ENCODE assay signal across 7 mouse cellular contexts in the genomic region with DNA sequence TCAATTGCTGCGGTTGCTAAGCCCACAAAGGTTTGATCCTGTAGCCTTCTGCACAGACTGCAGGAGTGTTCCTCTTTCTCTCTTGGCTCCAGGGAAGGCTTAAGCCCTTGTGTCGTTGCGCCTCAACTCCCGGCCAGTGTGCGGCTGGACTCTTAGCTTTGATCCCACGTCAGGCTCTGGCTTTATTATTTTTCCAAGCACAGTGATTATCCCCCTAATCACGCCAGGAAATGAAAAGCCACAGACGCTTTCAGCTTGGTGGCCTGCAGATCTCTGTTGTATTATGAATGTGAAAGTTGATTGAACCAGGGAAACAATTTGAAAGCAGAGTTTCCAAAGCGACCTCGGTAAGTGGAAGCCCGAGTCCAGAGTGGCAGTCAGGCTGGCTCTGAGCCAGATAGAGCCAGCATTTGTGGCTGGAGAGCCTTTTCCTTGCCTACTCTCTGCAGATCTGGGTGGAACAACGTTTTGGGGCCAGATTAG.
DNase-seq lines count a peak whose midpoint lies in the region; ATAC-seq lines count a peak whose summit lies in the region.

No protein-coding gene starts in this region.

- peaks cover 8% of the 10 kb centered on the region; the same call in 1 of the 2 replicates for H3K4me1 ChIP-seq in hindbrain, embryonic 15.5 days (replicated peaks)
- H3K4me1 ChIP-seq in hindbrain, embryonic 12.5 days, result no peaks in the 10 kb centered on the region
- H3K4me1 ChIP-seq in forebrain, embryonic 16.5 days (replicated peaks; ENCODE audit: control insufficient read depth, insufficient read depth, low read length), result peaks cover 11% of the 10 kb centered on the region; the same call in 1 of the 2 replicates
- no peaks in the 10 kb centered on the region for H3K4me1 ChIP-seq in lung, embryonic 16.5 days (replicated peaks; ENCODE audit: control insufficient read depth, insufficient read depth, low read length)

- H3K4me3 ChIP-seq in hindbrain, embryonic 15.5 days, result no peak overlapping the region
- H3K4me3 ChIP-seq in hindbrain, embryonic 12.5 days, result no peak overlapping the region
- H3K4me3 ChIP-seq in forebrain, embryonic 16.5 days (replicated peaks; ENCODE audit: low read length), result no peak overlapping the region
- 0 out of 2 replicates have a peak overlapping the region, but pooled peaks have one; percentile 23 for H3K4me3 ChIP-seq in lung, embryonic 16.5 days (ENCODE audit: low read length)

- no peaks in the 10 kb centered on the region for H3K36me3 ChIP-seq in hindbrain, embryonic 15.5 days
- no peaks in the 10 kb centered on the region for H3K36me3 ChIP-seq in hindbrain, embryonic 12.5 days
- H3K36me3 ChIP-seq in forebrain, embryonic 16.5 days (ENCODE audit: control insufficient read depth, insufficient read depth), result no peaks in the 10 kb centered on the region
- H3K36me3 ChIP-seq in lung, embryonic 16.5 days (ENCODE audit: control insufficient read depth, insufficient read depth, low read length), result no peaks in the 10 kb centered on the region

- 43% methylated on average over 12 of the region's 12 CpGs for whole genome bisulfite sequencing in hindbrain, embryonic 15.5 days
- 66% methylated on average over 12 of the region's 12 CpGs for WGBS in hindbrain, embryonic 12.5 days
- 5% methylated on average over 12 of the region's 12 CpGs for WGBS in forebrain, embryonic 16.5 days
- WGBS in lung, embryonic 16.5 days, result 39% methylated on average over 12 of the region's 12 CpGs

- peak; percentile 38; the same call in 1 of the 2 replicates for ATAC-seq in hindbrain, embryonic 15.5 days (ENCODE audit: low FRiP score, low read depth)
- ATAC-seq in hindbrain, embryonic 12.5 days (ENCODE audit: low FRiP score), result no peak
- ATAC-seq in forebrain, embryonic 16.5 days, result peak; percentile 70
- ATAC-seq in lung, embryonic 16.5 days (ENCODE audit: low read depth), result no peak
- ATAC-seq in erythroblast, adult 5-6 weeks (replicated peaks; ENCODE audit: low FRiP score, poor library complexity, severe bottlenecking), result no peak

- H3K4me2 ChIP-seq in hindbrain, embryonic 15.5 days, result peak overlapping the region; percentile 18; the same call in 1 of the 2 replicates
- H3K4me2 ChIP-seq in hindbrain, embryonic 12.5 days (replicated peaks), result no peak overlapping the region
- peak overlapping the region; percentile 33; the same call in 1 of the 2 replicates for H3K4me2 ChIP-seq in forebrain, embryonic 16.5 days (ENCODE audit: low read length)
- H3K4me2 ChIP-seq in lung, embryonic 16.5 days (ENCODE audit: low read depth, low read length), result peak overlapping the region; percentile 18; the same call in 1 of the 2 replicates

- H3K27ac ChIP-seq in hindbrain, embryonic 15.5 days (replicated peaks), result peak overlapping the region; percentile 32; the same call in 1 of the 2 replicates
- no peak overlapping the region for H3K27ac ChIP-seq in hindbrain, embryonic 12.5 days
- H3K27ac ChIP-seq in forebrain, embryonic 16.5 days (ENCODE audit: low read length), result no peak overlapping the region
- no peak overlapping the region for H3K27ac ChIP-seq in lung, embryonic 16.5 days (ENCODE audit: low read length)

- H3K9ac ChIP-seq in hindbrain, embryonic 15.5 days, result no peak overlapping the region
- H3K9ac ChIP-seq in hindbrain, embryonic 12.5 days, result no peak overlapping the region
- H3K9ac ChIP-seq in forebrain, embryonic 16.5 days (replicated peaks; ENCODE audit: low read depth, low read length), result no peak overlapping the region; the same call in 1 of the 2 replicates
- H3K9ac ChIP-seq in lung, embryonic 16.5 days (ENCODE audit: low read length), result no peak overlapping the region; the same call in 1 of the 2 replicates

- H3K9me3 ChIP-seq in hindbrain, embryonic 15.5 days, result no peaks in the 10 kb centered on the region
- H3K9me3 ChIP-seq in hindbrain, embryonic 12.5 days (replicated peaks), result no peaks in the 10 kb centered on the region
- peaks cover 5% of the 10 kb centered on the region for H3K9me3 ChIP-seq in forebrain, embryonic 16.5 days (ENCODE audit: control insufficient read depth, low read length)
- H3K9me3 ChIP-seq in lung, embryonic 16.5 days (ENCODE audit: control insufficient read depth, low read length), result no peaks in the 10 kb centered on the region

- DNase-seq in adrenal gland, postnatal 25 days, result peak; percentile 56
- no peak for DNase-seq in urinary bladder, postnatal 14 days (ENCODE audit: low spot score)

- H3K27me3 ChIP-seq in hindbrain, embryonic 15.5 days, result no peaks in the 10 kb centered on the region
- no peaks in the 10 kb centered on the region for H3K27me3 ChIP-seq in hindbrain, embryonic 12.5 days
- no peaks in the 10 kb centered on the region for H3K27me3 ChIP-seq in forebrain, embryonic 16.5 days (replicated peaks; ENCODE audit: control insufficient read depth, insufficient read depth, low read length)
- H3K27me3 ChIP-seq in lung, embryonic 16.5 days (ENCODE audit: control insufficient read depth, insufficient read depth, low read depth, low read length), result no peaks in the 10 kb centered on the region

Comparison
In these comparisons a context has a peak if more than half of its experiments do, and no peak if none do; other contexts are left out.
1. ATAC-seq: peak in hindbrain, embryonic 15.5 days (single experiment) and forebrain, embryonic 16.5 days (single experiment); none in hindbrain, embryonic 12.5 days (single experiment), lung, embryonic 16.5 days (single experiment) and erythroblast, adult 5-6 weeks (single experiment).